Mouse (Mus musculus): ENCODE results near the gene AL731706.1.

GRCm38 (mm10) chr2:136837994-136838393, 53.2 kb downstream of the AL731706.1 start:
- TF ChIP-seq CTCF (IDR thresholded peaks at IDR 0.05; ENCODE audit: low read depth, low read length) = no peak
- no peak for TF ChIP-seq POLR2A (IDR thresholded peaks at IDR 0.05; ENCODE audit: extremely low read depth, insufficient read depth, low read length)

Data from liver, adult 2 months (tissue).